Mouse (Mus musculus) brain, embryonic 14.5 days (tissue): ENCODE measurements around the gene Dock9. TPM values are rescaled to one million over a fixed set of nuclear protein-coding genes. Genes with fewer than 3 reads are reported as not detected.

Experiments
- DNase-seq: peaks from one replicate; pipeline ENCODE4 v3.0.0-alpha.2; 2011; ENCODE audit warnings: low read depth
- CTCF ChIP-seq: fragments of 200-500 bp; IDR thresholded peaks from 2 replicates; pipeline ENCODE4 v1.5.1; 2012; ENCODE audit warnings: inconsistent platforms, mild to moderate bottlenecking, moderate library complexity, borderline replicate concordance; ENCODE audit not compliant: insufficient read depth, insufficient read length; ENCODE audit errors: extremely low read depth
- POLR2A ChIP-seq: fragments of 200-500 bp; IDR thresholded peaks from 2 replicates; pipeline ENCODE4 v1.6.1; 2012; ENCODE audit warnings: mild to moderate bottlenecking, inconsistent platforms, borderline replicate concordance; ENCODE audit not compliant: poor library complexity, insufficient read depth, insufficient read length, severe bottlenecking; ENCODE audit errors: extremely low read depth
- polyA plus RNA-seq: library from polyadenylated mRNA; depleted of rRNA; stranded (reverse); fragments of >200 nt; gene quantifications from 2 replicates; pipeline ENCODE4 v1.2.3, GENCODE M21; 2012

The Dock9 gene
- polyA plus RNA-seq, 1 experiment, result 30.3 TPM

DNA sequence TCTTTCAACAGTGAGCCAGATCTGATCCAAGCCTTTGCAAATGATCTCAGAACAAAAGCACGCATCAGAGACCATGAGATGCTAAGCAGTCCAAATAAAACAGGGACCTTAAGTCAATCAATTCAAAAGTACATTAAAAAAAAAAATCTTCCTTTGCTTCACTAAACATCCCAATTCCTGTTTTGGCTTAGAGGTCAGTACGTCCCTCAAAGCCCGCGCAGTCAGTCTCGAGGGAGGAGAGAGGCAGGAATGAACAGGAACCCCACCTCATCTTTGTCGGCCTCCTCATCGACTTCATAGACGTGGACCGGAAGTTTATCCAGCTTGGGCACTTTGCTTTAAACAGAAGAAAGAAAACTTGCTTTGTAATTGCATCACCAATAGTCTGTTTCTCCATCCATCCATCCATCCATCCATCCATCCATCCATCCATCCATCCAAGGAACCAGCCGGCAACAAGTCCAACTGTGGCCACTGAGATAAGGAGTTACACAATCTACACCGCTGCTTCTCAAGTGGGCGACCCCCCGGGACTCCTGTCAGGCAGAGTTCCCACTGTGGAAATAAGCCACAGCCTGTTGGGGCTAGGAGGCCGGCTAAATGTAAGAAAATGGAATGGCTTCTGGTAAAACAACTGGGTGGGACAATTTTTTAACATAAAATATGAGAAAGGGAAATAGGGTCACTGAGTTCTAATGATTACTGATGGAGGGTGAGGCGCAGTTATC is 137.3 kb downstream of the Dock9 start:
- TF ChIP-seq POLR2A, result no peak
- TF ChIP-seq CTCF, result no peak
- DNase-seq, result no peak

DNA sequence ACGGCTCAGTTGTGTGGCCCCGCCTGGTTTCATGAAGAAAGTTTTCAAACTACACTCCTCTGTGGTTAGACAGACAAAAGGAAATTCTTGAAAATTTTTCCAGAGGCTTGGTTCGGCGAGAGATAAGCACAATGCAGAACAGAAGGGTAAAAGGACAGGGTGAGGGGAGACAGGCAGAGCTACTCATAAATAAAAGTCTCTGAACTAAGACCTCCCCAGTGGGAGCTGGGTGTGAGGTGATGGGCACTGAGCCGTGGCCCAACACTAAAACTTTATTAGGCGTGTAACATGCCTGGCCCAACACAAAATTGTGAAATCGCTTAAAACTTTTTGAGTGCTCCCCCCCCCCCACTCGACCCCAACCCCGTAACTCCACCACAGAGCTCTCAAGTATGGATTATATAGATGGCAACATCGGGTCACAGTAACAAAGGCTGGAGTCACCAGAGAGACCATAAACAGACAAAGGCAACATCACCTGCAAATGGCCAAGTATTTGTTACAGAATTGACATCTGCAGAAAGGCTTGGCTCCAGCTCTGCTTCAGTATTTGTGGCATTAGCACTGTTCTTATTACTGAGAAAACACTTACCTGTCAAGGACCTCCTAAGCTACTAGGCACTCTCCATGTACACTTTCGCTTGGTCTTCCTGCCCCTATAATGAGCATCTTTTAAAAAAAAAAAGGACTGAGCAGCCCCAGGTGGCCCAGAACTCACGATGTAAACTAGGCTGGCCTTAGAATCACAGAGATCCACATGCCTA is 138.4 kb downstream of the Dock9 start:
- no peak for DNase-seq
- TF ChIP-seq CTCF, result no peak
- TF ChIP-seq POLR2A, result no peak

DNA sequence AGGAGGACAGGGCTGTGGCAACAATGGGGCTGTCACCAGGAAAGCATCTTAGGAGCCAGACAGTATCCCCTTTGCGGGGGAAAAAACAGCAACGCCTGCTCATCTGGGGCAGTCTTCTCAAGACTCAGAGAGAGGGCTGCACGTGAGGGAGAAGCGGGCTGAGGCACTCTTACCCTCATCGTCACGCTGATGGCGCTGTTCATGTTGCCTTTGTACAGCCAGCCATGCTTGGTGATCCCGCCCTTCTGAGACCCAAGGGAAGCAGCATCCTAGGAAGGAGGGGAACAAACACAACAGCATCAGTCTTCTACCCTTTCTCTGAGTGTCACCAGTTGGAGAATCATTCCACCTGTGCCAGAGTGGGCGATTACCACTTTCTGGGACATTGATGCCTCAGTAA is 139.1 kb downstream of the Dock9 start:
- TF ChIP-seq POLR2A (no peak), CTCF (no peak)

GRCm38 (mm10) chr14:121657633-121658032 is 140.0 kb downstream of the Dock9 start:
- TF ChIP-seq POLR2A (no peak), CTCF (no peak)
- no peak for DNase-seq

More for the DNA sequence above, 139.1 kb downstream of the Dock9 start:
- no peak for DNase-seq

DNA sequence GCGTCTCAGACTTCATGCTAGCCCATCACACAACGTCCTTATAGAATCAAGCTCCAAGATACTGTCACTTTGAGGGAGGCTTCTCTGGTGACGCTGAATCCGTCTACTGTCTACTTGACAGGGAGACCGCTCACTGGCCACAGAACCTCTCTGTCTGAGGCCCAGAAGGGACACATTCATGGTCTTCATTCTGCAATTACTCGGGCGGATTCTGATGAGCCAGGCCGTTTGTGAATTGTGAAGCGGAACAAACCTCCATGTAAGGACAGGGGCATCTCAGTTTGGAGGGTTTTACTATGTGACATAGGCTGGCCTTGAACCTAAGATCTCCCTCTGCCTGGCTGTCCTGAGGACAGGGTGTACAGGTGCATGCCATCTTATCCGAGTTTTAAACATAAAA is 140.7 kb downstream of the Dock9 start:
- DNase-seq, result no peak

DNA sequence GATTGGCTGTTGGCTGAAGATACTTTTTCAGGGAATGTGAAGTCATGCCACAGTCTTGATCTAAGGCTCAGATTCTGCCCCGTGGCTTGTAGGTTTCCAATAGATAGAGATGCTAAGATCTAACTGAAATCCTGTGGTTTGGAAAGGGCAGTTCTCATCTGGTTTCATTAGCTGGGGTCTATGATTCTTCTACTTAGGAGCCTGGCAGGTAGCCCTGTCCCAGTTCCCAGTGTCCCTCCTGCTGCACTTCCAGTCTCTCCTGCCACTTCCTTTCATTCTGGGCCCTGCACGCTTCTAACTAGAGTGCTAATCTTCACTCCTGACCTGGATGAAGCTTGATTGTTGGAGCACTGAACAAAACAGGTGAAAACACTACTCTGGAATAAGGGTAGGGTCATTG is 142.7 kb downstream of the Dock9 start:
- TF ChIP-seq CTCF, result no peak
- no peak for TF ChIP-seq POLR2A
- DNase-seq, result no peak

More for the DNA sequence above, 140.7 kb downstream of the Dock9 start:
- TF ChIP-seq CTCF (no peak), POLR2A (no peak)

GRCm38 (mm10) chr14:121654416-121654967 is 143.1 kb downstream of the Dock9 start:
- no peak for DNase-seq
- no peak for TF ChIP-seq POLR2A

GRCm38 (mm10) chr14:121653717-121654116 is 143.9 kb downstream of the Dock9 start:
- no peak for DNase-seq
- no peak for TF ChIP-seq CTCF
- TF ChIP-seq POLR2A, result no peak

DNA sequence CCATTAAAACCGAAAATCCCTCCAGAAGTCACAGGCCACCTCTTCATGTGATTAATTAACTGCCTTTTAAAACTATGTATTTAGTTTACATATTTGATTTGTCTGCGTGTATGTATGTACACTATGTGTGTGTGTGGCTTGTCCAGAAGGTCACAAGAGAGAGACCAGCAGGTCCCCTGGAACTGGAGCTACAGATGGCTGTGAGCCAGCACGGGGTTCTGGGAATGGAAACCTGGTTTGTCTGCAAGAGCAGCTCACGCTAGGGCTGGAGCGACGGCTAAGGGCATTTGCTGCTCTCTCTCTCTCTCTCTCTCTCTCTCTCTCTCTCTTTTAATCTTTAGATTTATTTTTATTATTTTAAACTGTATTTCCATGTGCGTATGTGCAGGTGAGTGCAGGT is 144.4 kb downstream of the Dock9 start:
- TF ChIP-seq CTCF, result no peak
- no peak for DNase-seq

DNA sequence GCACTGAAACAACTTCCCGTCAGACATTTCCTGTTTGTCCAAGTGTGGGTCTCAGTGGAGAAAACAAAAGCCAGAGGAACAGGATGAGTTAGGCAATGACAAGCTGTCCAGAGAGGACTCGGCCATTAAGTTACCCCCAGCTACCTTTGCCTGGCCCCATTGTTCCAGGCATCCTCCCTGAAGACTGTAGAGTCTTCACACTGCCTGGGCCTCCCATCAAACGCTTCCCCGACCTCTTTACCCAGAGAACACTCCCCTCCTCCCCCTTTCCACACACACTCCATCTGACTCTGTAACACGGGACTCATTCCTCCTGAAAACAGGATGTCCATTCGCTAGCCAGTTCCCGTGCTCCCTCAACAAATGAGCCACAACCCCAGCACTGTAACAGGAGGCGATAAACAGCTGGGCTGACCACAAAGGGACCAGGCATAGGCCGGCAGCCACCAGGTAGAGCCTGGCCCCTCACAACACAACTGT is 149.0 kb downstream of the Dock9 start:
- TF ChIP-seq POLR2A (no peak), CTCF (no peak)
- DNase-seq, result no peak

GRCm38 (mm10) chr14:121647693-121648092 is 149.9 kb downstream of the Dock9 start:
- no peak for TF ChIP-seq POLR2A
- TF ChIP-seq CTCF, result no peak
- no peak for DNase-seq
